Comparison of ENCODE assay signal across 7 mouse cellular contexts in genomic region chr8:84743517-84744420, GRCm38 (mm10). TPM values are rescaled to one million over a fixed set of nuclear protein-coding genes. Genes with fewer than 3 reads are reported as not detected.
DNase-seq lines count a peak whose midpoint lies in the region; ATAC-seq lines count a peak whose summit lies in the region.

No protein-coding gene starts in this region.

- peaks cover 68% of the 10 kb centered on the region for H3K4me1 ChIP-seq in intestine, embryonic 15.5 days (replicated peaks)
- H3K4me1 ChIP-seq in liver, embryonic 15.5 days (replicated peaks): peaks cover 67% of the 10 kb centered on the region
- H3K4me1 ChIP-seq in neural tube, embryonic 13.5 days (replicated peaks): peaks cover 91% of the 10 kb centered on the region

- H3K9me3 ChIP-seq in intestine, embryonic 15.5 days: no peaks in the 10 kb centered on the region
- H3K9me3 ChIP-seq in liver, embryonic 15.5 days (replicated peaks): no peaks in the 10 kb centered on the region
- no peaks in the 10 kb centered on the region for H3K9me3 ChIP-seq in neural tube, embryonic 13.5 days

- no peak overlapping the region for H3K4me3 ChIP-seq in intestine, embryonic 15.5 days (replicated peaks)
- H3K4me3 ChIP-seq in liver, embryonic 15.5 days (replicated peaks): no peak overlapping the region
- no peak overlapping the region for H3K4me3 ChIP-seq in neural tube, embryonic 13.5 days

- peak overlapping the region; percentile 48 for H3K4me2 ChIP-seq in intestine, embryonic 15.5 days (replicated peaks)
- peak overlapping the region; percentile 10 for H3K4me2 ChIP-seq in liver, embryonic 15.5 days
- H3K4me2 ChIP-seq in neural tube, embryonic 13.5 days: peak overlapping the region; percentile 26

- H3K27ac ChIP-seq in intestine, embryonic 15.5 days: peak overlapping the region; percentile 61
- H3K27ac ChIP-seq in liver, embryonic 15.5 days (replicated peaks): 0 out of 2 replicates have a peak overlapping the region, but pooled peaks have one; percentile 9
- peak overlapping the region; percentile 83 for H3K27ac ChIP-seq in neural tube, embryonic 13.5 days (replicated peaks)

- no peaks in the 10 kb centered on the region for H3K36me3 ChIP-seq in intestine, embryonic 15.5 days
- H3K36me3 ChIP-seq in liver, embryonic 15.5 days (replicated peaks): no peaks in the 10 kb centered on the region
- H3K36me3 ChIP-seq in neural tube, embryonic 13.5 days: no peaks in the 10 kb centered on the region

- 22% methylated on average over 17 of the region's 17 CpGs for WGBS in intestine, embryonic 15.5 days
- WGBS in liver, embryonic 15.5 days (ENCODE audit: insufficient replicate concordance): 37% methylated on average over 16 of the region's 17 CpGs
- 7% methylated on average over 16 of the region's 17 CpGs for WGBS in neural tube, embryonic 13.5 days

- H3K9ac ChIP-seq in intestine, embryonic 15.5 days: no peak overlapping the region
- no peak overlapping the region for H3K9ac ChIP-seq in liver, embryonic 15.5 days
- peak overlapping the region; percentile 34; the same call in 1 of the 2 replicates for H3K9ac ChIP-seq in neural tube, embryonic 13.5 days

- H3K27me3 ChIP-seq in intestine, embryonic 15.5 days (replicated peaks): peaks cover 2% of the 10 kb centered on the region
- peaks cover 62% of the 10 kb centered on the region for H3K27me3 ChIP-seq in liver, embryonic 15.5 days
- peaks cover 98% of the 10 kb centered on the region for H3K27me3 ChIP-seq in neural tube, embryonic 13.5 days

- DNase-seq in NIH3T3 (ENCODE audit: low read depth): peak; percentile 99
- DNase-seq in embryo, embryonic 10.5 days (ENCODE audit: low spot score): peak; percentile 74
- DNase-seq in heart, adult 11 months: peak; percentile 98
- DNase-seq in left cerebral cortex, postnatal 36 days (ENCODE audit: low spot score in 2 of 2): no peak

- ATAC-seq in intestine, embryonic 15.5 days: peak; percentile 50
- peak; percentile 35; the same call in 1 of the 2 replicates for ATAC-seq in liver, embryonic 15.5 days (ENCODE audit: insufficient read depth)
- ATAC-seq in neural tube, embryonic 13.5 days (ENCODE audit: low read depth): peak; percentile 67

- intact Hi-C loops in left cerebral cortex, postnatal 36 days (cut with DNase I): no loop called here

RNA-seq across cellular contexts. Expression of gene G430095P16Rik, which starts 21.0 kb away (rescaled TPM):
- 3.1 and 3.7 TPM in 2 replicates for polyA plus RNA-seq in intestine, embryonic 15.5 days (2015; fragmentation: Nextera tagmentation; extraction: Ambion mirVana)
- 8.1 and 8.7 TPM in 2 replicates for polyA plus RNA-seq in liver, embryonic 15.5 days (2015; fragmentation: Nextera tagmentation; extraction: Ambion mirVana)
- polyA plus RNA-seq in neural tube, embryonic 13.5 days (2015; fragmentation: Nextera tagmentation; extraction: Ambion mirVana): 1.4 and 2.2 TPM in 2 replicates
- not detected for total RNA-seq in left cerebral cortex, postnatal 36 days (2021)

RNA-seq across cellular contexts. Expression of gene Lyl1, which starts 42.5 kb away (rescaled TPM):
- polyA plus RNA-seq in intestine, embryonic 15.5 days (2015; fragmentation: Nextera tagmentation; extraction: Ambion mirVana): 5.1 and 5.5 TPM in 2 replicates
- 55.3 and 58.3 TPM in 2 replicates for polyA plus RNA-seq in liver, embryonic 15.5 days (2015; fragmentation: Nextera tagmentation; extraction: Ambion mirVana)
- 2.8 and 3.6 TPM in 2 replicates for polyA plus RNA-seq in neural tube, embryonic 13.5 days (2015; fragmentation: Nextera tagmentation; extraction: Ambion mirVana)
- 1 to 10 TPM; 2.4 to 3.4 TPM for total RNA-seq in left cerebral cortex, postnatal 36 days (2021)

RNA-seq across cellular contexts. Expression of gene Nacc1, which starts 56.1 kb away (rescaled TPM):
- 14.8 and 17.0 TPM in 2 replicates for polyA plus RNA-seq in intestine, embryonic 15.5 days (2015; fragmentation: Nextera tagmentation; extraction: Ambion mirVana)
- polyA plus RNA-seq in liver, embryonic 15.5 days (2015; fragmentation: Nextera tagmentation; extraction: Ambion mirVana): 6.2 and 7.2 TPM in 2 replicates
- 14.1 and 15.1 TPM in 2 replicates for polyA plus RNA-seq in neural tube, embryonic 13.5 days (2015; fragmentation: Nextera tagmentation; extraction: Ambion mirVana)
- total RNA-seq in left cerebral cortex, postnatal 36 days (2021): 10 to 100 TPM; 94.2 to 99.7 TPM

RNA-seq across cellular contexts. Expression of gene Nfix, which starts 56.4 kb away (rescaled TPM):
- 14.2 and 14.8 TPM in 2 replicates for polyA plus RNA-seq in intestine, embryonic 15.5 days (2015; fragmentation: Nextera tagmentation; extraction: Ambion mirVana)
- 2.1 and 2.8 TPM in 2 replicates for polyA plus RNA-seq in liver, embryonic 15.5 days (2015; fragmentation: Nextera tagmentation; extraction: Ambion mirVana)
- polyA plus RNA-seq in neural tube, embryonic 13.5 days (2015; fragmentation: Nextera tagmentation; extraction: Ambion mirVana): 28.7 and 34.4 TPM in 2 replicates
- total RNA-seq in left cerebral cortex, postnatal 36 days (2021): 100 to 1,000 TPM; 303 to 353 TPM

RNA-seq across cellular contexts. Expression of gene Trmt1, which starts 57.7 kb away (rescaled TPM):
- 59.9 and 68.3 TPM in 2 replicates for polyA plus RNA-seq in intestine, embryonic 15.5 days (2015; fragmentation: Nextera tagmentation; extraction: Ambion mirVana)
- 27.9 and 36.1 TPM in 2 replicates for polyA plus RNA-seq in liver, embryonic 15.5 days (2015; fragmentation: Nextera tagmentation; extraction: Ambion mirVana)
- 53.6 and 55.5 TPM in 2 replicates for polyA plus RNA-seq in neural tube, embryonic 13.5 days (2015; fragmentation: Nextera tagmentation; extraction: Ambion mirVana)
- total RNA-seq in left cerebral cortex, postnatal 36 days (2021): 100 to 1,000 TPM in 1 of 2 experiments, 10 to 100 TPM in 1; 84.5 to 124 TPM

Comparison
In these comparisons a context has a peak if more than half of its experiments do, and no peak if none do; other contexts are left out.
1. DNase-seq: peak in NIH3T3 (single experiment), embryo, embryonic 10.5 days (single experiment) and heart, adult 11 months (single experiment); none in left cerebral cortex, postnatal 36 days (0 of 2).
2. H3K27ac ChIP-seq: peak in every context shown above with its lines; median percentile 83 in neural tube, embryonic 13.5 days; 61 in intestine, embryonic 15.5 days; 9 in liver, embryonic 15.5 days.
3. Peak in every context shown above with its lines, with median percentiles within 50 percentile points of each other: ATAC-seq and H3K4me2 ChIP-seq.